Mouse (Mus musculus) MEL (cell line): ENCODE results near the gene Dusp16. TPM values are rescaled to one million over a fixed set of nuclear protein-coding genes. Genes with fewer than 3 reads are reported as not detected.

Source experiments
- DNase-seq: peaks from one replicate; pipeline ENCODE4 v3.0.0; 2011; ENCODE audit warnings: low read depth, low spot score
- H3K27ac ChIP-seq: 2 replicates; pipeline ENCODE4 v1.5.1; 2012; ENCODE audit warnings: low read depth, mild to moderate bottlenecking, control low read depth, low read length, moderate library complexity; ENCODE audit not compliant: control insufficient read depth
- H3K27me3 ChIP-seq, 2 experiments: fragments of 150-350 bp in 1 of 2; sonication (generic) in 1 of 2; 2 replicates each; pipeline ENCODE4 v1.6.1; 2012; ENCODE audit warnings: low read length in 2 of 2, mild to moderate bottlenecking in 2 of 2, improper control_type of control experiment in 1 of 2, moderate library complexity in 1 of 2; ENCODE audit not compliant: insufficient read depth in 2 of 2, control insufficient read depth in 1 of 2
- H3K36me3 ChIP-seq, 2 experiments: 2 replicates each; pipeline ENCODE4 v1.6.1; 2012 to 2014; ENCODE audit warnings: low read length in 2 of 2, improper control_type of control experiment in 1 of 2, inconsistent platforms in 1 of 2, mild to moderate bottlenecking in 1 of 2; ENCODE audit not compliant: insufficient read depth in 2 of 2, control insufficient read depth in 1 of 2
- H3K4me1 ChIP-seq, 2 experiments: fragments of 150-350 bp in 1 of 2; sonication (generic) in 1 of 2; 2 replicates each; pipeline ENCODE4 v1.6.1; 2012; ENCODE audit warnings: low read length in 2 of 2, improper control_type of control experiment in 1 of 2, mild to moderate bottlenecking in 1 of 2; ENCODE audit not compliant: insufficient read depth in 2 of 2, control insufficient read depth in 1 of 2
- H3K4me3 ChIP-seq, 2 experiments: fragments of 150-350 bp in 1 of 2; sonication (generic) in 1 of 2; 2 replicates each; pipeline ENCODE4 v1.5.1; 2012; ENCODE audit warnings: low read depth in 2 of 2, low read length in 2 of 2, mild to moderate bottlenecking in 2 of 2, moderate library complexity in 2 of 2, control low read depth in 1 of 2, improper control_type of control experiment in 1 of 2; ENCODE audit not compliant: control insufficient read depth in 1 of 2, insufficient read depth in 1 of 2
- H3K79me2 ChIP-seq: 2 replicates; pipeline ENCODE4 v1.6.1; 2012; ENCODE audit warnings: mild to moderate bottlenecking, low read length, moderate library complexity; ENCODE audit not compliant: control insufficient read depth, poor library complexity, insufficient read depth
- H3K9ac ChIP-seq: 2 replicates; pipeline ENCODE4 v1.6.1; 2012; ENCODE audit warnings: low read depth, mild to moderate bottlenecking, control low read depth, low read length, moderate library complexity; ENCODE audit not compliant: control insufficient read depth, poor library complexity, severe bottlenecking
- H3K9me3 ChIP-seq: fragments of 150-350 bp; sonication (generic); replicated peaks from 2 replicates; pipeline ENCODE4 v1.6.1; 2012; ENCODE audit warnings: mild to moderate bottlenecking, low read length, improper control_type of control experiment, moderate library complexity; ENCODE audit not compliant: insufficient read depth
- BHLHE40 ChIP-seq: IDR thresholded peaks from 2 replicates; pipeline ENCODE4 v1.6.1; 2012; ENCODE audit warnings: low read depth, mild to moderate bottlenecking, inconsistent platforms, low read length, improper control_type of control experiment, borderline replicate concordance
- CHD2 ChIP-seq: IDR thresholded peaks from 2 replicates; pipeline ENCODE4 v1.6.1; 2011; ENCODE audit warnings: low read length, improper control_type of control experiment
- E2F4 ChIP-seq: IDR thresholded peaks from 2 replicates; pipeline ENCODE4 v1.6.1; 2011; ENCODE audit warnings: low read depth, low read length, improper control_type of control experiment, borderline replicate concordance
- EP300 ChIP-seq, 2 experiments: IDR thresholded peaks; 2 replicates each; pipeline ENCODE4 v1.6.1; 2011; ENCODE audit warnings: improper control_type of control experiment in 2 of 2, low read length in 2 of 2, low read depth in 1 of 2, mild to moderate bottlenecking in 1 of 2
- ETS1 ChIP-seq: IDR thresholded peaks from 2 replicates; pipeline ENCODE4 v1.6.1; 2012; ENCODE audit warnings: low read depth, mild to moderate bottlenecking, inconsistent platforms, low read length, improper control_type of control experiment, moderate library complexity
- GATA1 ChIP-seq: IDR thresholded peaks from 2 replicates; pipeline ENCODE4 v1.6.1; 2011; ENCODE audit warnings: low read depth, low read length, improper control_type of control experiment
- HCFC1 ChIP-seq: IDR thresholded peaks from 2 replicates; pipeline ENCODE4 v1.6.1; 2012; ENCODE audit warnings: low read depth, mild to moderate bottlenecking, inconsistent platforms, low read length, improper control_type of control experiment, moderate library complexity
- KAT2A ChIP-seq: conservative IDR thresholded peaks from 2 replicates; pipeline ENCODE4 v1.6.1; 2012; ENCODE audit warnings: low read depth, low read length, improper control_type of control experiment, inconsistent platforms
- MAZ ChIP-seq: IDR thresholded peaks from 2 replicates; pipeline ENCODE4 v1.6.1; 2012; ENCODE audit warnings: low read depth, mild to moderate bottlenecking, inconsistent platforms, low read length, improper control_type of control experiment
- MEF2A ChIP-seq: IDR thresholded peaks from 2 replicates; pipeline ENCODE4 v1.6.1; 2014; ENCODE audit warnings: low read depth, mild to moderate bottlenecking, inconsistent platforms, low read length, improper control_type of control experiment; ENCODE audit not compliant: poor library complexity, insufficient replicate concordance, severe bottlenecking; ENCODE audit errors: extremely low read depth
- MXI1 ChIP-seq: IDR thresholded peaks from 2 replicates; pipeline ENCODE4 v1.6.1; 2011; ENCODE audit warnings: mild to moderate bottlenecking, low read depth, low read length, improper control_type of control experiment
- MYB ChIP-seq: IDR thresholded peaks from 2 replicates; pipeline ENCODE4 v1.6.1; 2011; ENCODE audit warnings: mild to moderate bottlenecking, low read depth, low read length, improper control_type of control experiment
- MYC ChIP-seq: IDR thresholded peaks from 2 replicates; pipeline ENCODE4 v1.6.1; 2011; ENCODE audit warnings: low read depth, mild to moderate bottlenecking, low read length, improper control_type of control experiment, moderate library complexity
- POLR2A ChIP-seq, 2 experiments: IDR thresholded peaks; 2 replicates each; pipeline ENCODE4 v1.6.1; 2011 to 2012; ENCODE audit warnings: low read length in 2 of 2, mild to moderate bottlenecking in 2 of 2, control low read depth in 1 of 2, improper control_type of control experiment in 1 of 2, low read depth in 1 of 2, moderate library complexity in 1 of 2; ENCODE audit not compliant: control insufficient read depth in 1 of 2, insufficient read depth in 1 of 2, poor library complexity in 1 of 2
- POLR2AphosphoS2 ChIP-seq: IDR thresholded peaks from 2 replicates; pipeline ENCODE4 v1.6.1; 2011; ENCODE audit warnings: low read length, improper control_type of control experiment
- POLR2AphosphoS5 ChIP-seq: IDR thresholded peaks from 2 replicates; pipeline ENCODE4 v1.6.1; 2012; ENCODE audit warnings: low read depth, borderline replicate concordance, mild to moderate bottlenecking, inconsistent platforms, low read length, moderate library complexity, mixed read lengths
- RCOR1 ChIP-seq: IDR thresholded peaks from 2 replicates; pipeline ENCODE4 v1.6.1; 2012; ENCODE audit warnings: low read depth, mild to moderate bottlenecking, inconsistent platforms, low read length, improper control_type of control experiment
- SIN3A ChIP-seq: IDR thresholded peaks from 2 replicates; pipeline ENCODE4 v1.6.1; 2012; ENCODE audit warnings: low read length, improper control_type of control experiment, inconsistent platforms
- SMC3 ChIP-seq: IDR thresholded peaks from 2 replicates; pipeline ENCODE4 v1.6.1; 2011; ENCODE audit warnings: low read depth, low read length, improper control_type of control experiment
- TAL1 ChIP-seq: IDR thresholded peaks from 2 replicates; pipeline ENCODE4 v1.6.1; 2012; ENCODE audit warnings: mild to moderate bottlenecking, inconsistent platforms, low read length, moderate library complexity, mixed read lengths
- TBP ChIP-seq: IDR thresholded peaks from 2 replicates; pipeline ENCODE4 v1.8.0; 2011; ENCODE audit warnings: low read depth, low read length, improper control_type of control experiment
- TCF12 ChIP-seq: IDR thresholded peaks from 2 replicates; pipeline ENCODE4 v1.6.1; 2014; ENCODE audit warnings: low read depth, mild to moderate bottlenecking, inconsistent platforms, low read length, improper control_type of control experiment, moderate library complexity
- UBTF ChIP-seq: IDR thresholded peaks from 2 replicates; pipeline ENCODE4 v1.6.1; 2012; ENCODE audit warnings: low read depth, mild to moderate bottlenecking, inconsistent platforms, low read length, improper control_type of control experiment, moderate library complexity, borderline replicate concordance; ENCODE audit not compliant: insufficient read depth
- USF1 ChIP-seq: IDR thresholded peaks from 2 replicates; pipeline ENCODE4 v1.6.1; 2014; ENCODE audit warnings: low read depth, mild to moderate bottlenecking, inconsistent platforms, low read length, improper control_type of control experiment, moderate library complexity
- USF2 ChIP-seq, 2 experiments: IDR thresholded peaks; 2 replicates each; pipeline ENCODE4 v1.6.1; 2011 to 2012; ENCODE audit warnings: improper control_type of control experiment in 2 of 2, low read length in 2 of 2, borderline replicate concordance in 1 of 2, inconsistent platforms in 1 of 2, low read depth in 1 of 2, mild to moderate bottlenecking in 1 of 2; ENCODE audit not compliant: insufficient read depth in 1 of 2
- ZC3H11A ChIP-seq: IDR thresholded peaks from 2 replicates; pipeline ENCODE4 v1.6.1; 2012; ENCODE audit warnings: low read depth, mild to moderate bottlenecking, inconsistent platforms, low read length, improper control_type of control experiment
- ZMIZ1 ChIP-seq: IDR thresholded peaks from 2 replicates; pipeline ENCODE4 v1.6.1; 2012; ENCODE audit warnings: low read depth, mild to moderate bottlenecking, inconsistent platforms, low read length, improper control_type of control experiment, moderate library complexity
- ZNF384 ChIP-seq: IDR thresholded peaks from 2 replicates; pipeline ENCODE4 v1.6.1; 2012; ENCODE audit warnings: low read depth, mild to moderate bottlenecking, inconsistent platforms, low read length, improper control_type of control experiment
- polyA plus RNA-seq, 2 experiments: library from polyadenylated mRNA; stranded (reverse) in 1 of 2; unstranded in 1 of 2; fragments of >175 nt in 1 of 2; fragments of >200 nt in 1 of 2; gene quantifications; 2 replicates each; pipeline versions ENCODE4 v1.2.1 to v1.2.4; 2012; ENCODE audit warnings: low replicate concordance in 2 of 2, low read depth in 1 of 2; ENCODE audit not compliant: insufficient read length in 2 of 2, insufficient read depth in 1 of 2, missing spikeins in 1 of 2
- total RNA-seq: library from RNA; depleted of rRNA; stranded (reverse); fragments of 300-350 nt; gene quantifications from 2 replicates; pipeline ENCODE4 v1.2.3, GENCODE M21; 2012

The Dusp16 gene
- total and polyA plus RNA-seq, 3 experiments: 1.9 to 6.9 TPM; not detected in 1

DNA sequence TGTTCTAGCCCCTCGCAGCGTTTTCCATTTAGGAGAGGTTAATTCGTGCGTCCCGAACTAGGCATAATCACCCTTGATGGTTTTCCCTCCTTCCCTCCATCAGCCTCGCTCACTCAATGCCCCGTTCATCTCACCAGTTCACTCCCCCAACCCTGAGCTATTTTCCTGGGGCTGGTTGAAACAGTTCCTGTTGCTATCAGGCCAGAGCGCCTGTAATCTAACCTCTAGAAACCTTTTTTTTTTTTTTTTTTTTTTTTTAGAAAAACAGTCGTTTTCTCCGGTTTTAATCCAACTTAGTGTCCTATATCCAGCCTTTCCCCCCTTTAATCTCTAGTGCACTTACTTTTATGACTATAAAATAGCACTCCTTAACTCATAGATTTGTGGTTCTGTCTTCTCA is 38.4 kb upstream of the Dusp16 start:
- peak; percentile 54 for DNase-seq
- TF ChIP-seq GATA1 (no peak), ZNF384 (peak; percentile 94)
- Histone ChIP-seq H3K4me3 (peak overlapping the region; percentile 73 to 78), H3K9ac (peak overlapping the region; percentile 74), H3K27ac (peak overlapping the region; percentile 12), H3K27me3 (no peaks in the 10 kb centered on the region), H3K4me1 (peaks cover 0 to 2% of the 10 kb centered on the region in 2 experiments; a peak in 1 of 4 replicates), H3K9me3 (no peaks in the 10 kb centered on the region), H3K36me3 (peaks cover 0 to 4% of the 10 kb centered on the region in 2 experiments; a peak in 2 of 4 replicates), H3K79me2 (peaks cover 2% of the 10 kb centered on the region; the same call in 1 of the 2 replicates)

DNA sequence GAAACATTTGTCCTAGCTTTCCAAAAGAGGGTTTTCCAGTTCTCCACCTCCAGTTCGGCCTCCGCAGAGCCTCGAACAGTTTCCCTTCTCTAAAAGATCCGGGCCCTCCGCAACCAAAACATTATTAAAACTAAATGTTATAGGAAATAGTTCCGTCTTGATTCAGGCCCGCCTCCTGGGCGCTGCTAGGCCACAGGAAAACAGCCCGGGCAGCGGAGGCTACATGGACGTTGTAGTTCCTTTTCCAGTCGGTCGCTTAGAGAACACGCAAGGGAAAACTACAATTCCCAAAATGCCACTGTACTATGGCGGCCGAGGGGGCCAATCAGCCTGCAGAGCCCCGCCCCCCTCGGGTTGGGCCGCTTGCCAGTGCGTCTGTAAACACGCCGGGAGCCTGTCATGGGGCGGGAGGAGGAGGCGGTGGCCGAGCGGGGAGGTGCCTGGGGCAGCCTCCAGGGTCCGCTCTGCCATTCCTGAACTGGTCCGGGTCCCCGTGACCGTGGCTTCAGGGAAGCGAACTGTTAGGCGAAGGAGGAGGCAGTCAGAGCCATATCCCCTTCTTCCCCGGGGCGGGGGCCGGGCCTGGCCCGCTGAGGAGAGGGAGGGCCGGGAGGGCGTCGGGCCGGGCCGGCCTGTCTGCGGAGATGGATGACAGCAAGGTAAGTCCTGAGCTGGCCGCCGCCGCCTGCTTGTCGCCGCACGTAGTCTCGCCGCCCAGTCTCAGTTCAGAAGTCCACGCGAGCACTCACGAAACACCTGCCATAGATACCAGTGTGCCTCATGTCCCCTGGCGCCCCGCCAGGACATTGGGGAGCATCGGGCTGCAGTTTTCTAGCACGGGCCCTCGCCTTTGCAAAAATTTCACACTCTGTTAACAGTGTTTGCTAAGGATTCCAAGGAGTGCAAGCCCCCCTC is 37.6 kb upstream of the Dusp16 start, which contains the start of gene Crebl2:
Gene Crebl2, plus strand, starts transcription at position 369 of the 915 bp plus-strand sequence.
- Histone ChIP-seq H3K27me3 (no peaks in the 10 kb centered on the region), H3K9ac (peak within 1 kb of the TSS; percentile 81), H3K27ac (peak within 1 kb of the TSS; percentile 78), H3K9me3 (no peaks in the 10 kb centered on the region), H3K4me3 (peak within 1 kb of the TSS; percentile 75 to 78), H3K36me3 (peaks cover 0 to 4% of the 10 kb centered on the region in 2 experiments; a peak in 2 of 4 replicates), H3K79me2 (peaks cover 2% of the 10 kb centered on the region; the same call in 1 of the 2 replicates), H3K4me1 (peaks cover 0 to 2% of the 10 kb centered on the region in 2 experiments; a peak in 1 of 4 replicates)
- peak; percentile 99 for DNase-seq
- TF ChIP-seq BHLHE40: peak; percentile 35; the same call in 1 of the 2 replicates
- TF ChIP-seq POLR2AphosphoS5: no peak
- TF ChIP-seq MAZ: peak; percentile 98
- TF ChIP-seq USF2 (IDR thresholded peaks at IDR 0.05; ENCODE audit: borderline replicate concordance in 1 of 2, insufficient read depth in 1 of 2, low read depth in 1 of 2, low read length in 2 of 2): no peak
- no peak for TF ChIP-seq ZC3H11A
- peak; percentile 76 for TF ChIP-seq ETS1
- peak; percentile 38; the same call in 1 of the 2 replicates for TF ChIP-seq MYB
- TF ChIP-seq SMC3: no peak
- peak; percentile 68 for TF ChIP-seq TCF12
- peak; percentile 68 for TF ChIP-seq TBP
- no peak for TF ChIP-seq RCOR1
- TF ChIP-seq ZMIZ1: peak; percentile 63
- TF ChIP-seq MYC: 0 out of 2 replicates have a peak, but pooled peaks have one; percentile 29
- TF ChIP-seq MXI1: peak; percentile 86
- no peak for TF ChIP-seq TAL1
- peak; percentile 51 for TF ChIP-seq ZNF384
- TF ChIP-seq POLR2AphosphoS2: peak; percentile 54; the same call in 1 of the 2 replicates
- TF ChIP-seq POLR2A (IDR thresholded peaks at IDR 0.05; ENCODE audit: control insufficient read depth in 1 of 2, insufficient read depth in 1 of 2, low read depth in 1 of 2, low read length in 2 of 2, poor library complexity in 1 of 2): peak; percentile 41 to 59
- 0 out of 4 replicates have a peak, but pooled peaks of 1 of the 2 experiments have one; percentile 15 for TF ChIP-seq EP300 (IDR thresholded peaks at IDR 0.05; ENCODE audit: low read depth in 1 of 2, low read length in 2 of 2)
- 0 out of 2 replicates have a peak, but pooled peaks have one; percentile 6 for TF ChIP-seq E2F4
- peak; percentile 100 for TF ChIP-seq HCFC1
- peak; percentile 98 for TF ChIP-seq SIN3A
- TF ChIP-seq USF1: peak; percentile 57
- TF ChIP-seq MEF2A: no peak
- peak; percentile 99 for TF ChIP-seq KAT2A
- peak; percentile 58 for TF ChIP-seq CHD2
- 0 out of 2 replicates have a peak, but pooled peaks have one; percentile 66 for TF ChIP-seq UBTF
